Mouse (Mus musculus): ENCODE measurements around the gene Lrrc4c. TPM values are rescaled to one million over a fixed set of nuclear protein-coding genes. Genes with fewer than 3 reads are reported as not detected.

Lrrc4c gene
- polyA plus RNA-seq, 1 experiment from 2014 or later, result 1.8 TPM

- no peak for ATAC-seq
- WGBS, result 69% methylated on average over 5 of the region's 5 CpGs
- H3K36me3 ChIP-seq (ENCODE audit: control insufficient read depth, insufficient read depth, low read length), result no peaks in the 10 kb centered on the region
Measured at GRCm38 (mm10) chr2:97487567-97487966, 1169.6 kb downstream of the Lrrc4c start.

GRCm38 (mm10) chr2:97497069-97497468, 1179.1 kb downstream of the Lrrc4c start:
- Histone ChIP-seq H3K9ac (ENCODE audit: low read depth, low read length) (no peak overlapping the region), H3K4me1 (ENCODE audit: control insufficient read depth, insufficient read depth, low read length) (no peaks in the 10 kb centered on the region), H3K4me3 (ENCODE audit: low read length) (no peak overlapping the region), H3K27me3 (replicated peaks; ENCODE audit: control insufficient read depth, insufficient read depth, low read length) (no peaks in the 10 kb centered on the region), H3K27ac (ENCODE audit: low read length) (no peak overlapping the region), H3K9me3 (ENCODE audit: control insufficient read depth, low read length) (no peaks in the 10 kb centered on the region), H3K36me3 (ENCODE audit: control insufficient read depth, insufficient read depth, low read length) (no peaks in the 10 kb centered on the region), H3K4me2 (ENCODE audit: low read depth, low read length) (no peak overlapping the region)
- ATAC-seq, result no peak

More at GRCm38 (mm10) chr2:97487567-97487966, 1169.6 kb downstream of the Lrrc4c start:
- Histone ChIP-seq H3K27ac (ENCODE audit: low read length) (no peak overlapping the region), H3K4me3 (ENCODE audit: low read length) (no peak overlapping the region), H3K4me2 (ENCODE audit: low read depth, low read length) (no peak overlapping the region), H3K9me3 (ENCODE audit: control insufficient read depth, low read length) (no peaks in the 10 kb centered on the region), H3K4me1 (ENCODE audit: control insufficient read depth, insufficient read depth, low read length) (no peaks in the 10 kb centered on the region), H3K9ac (ENCODE audit: low read depth, low read length) (no peak overlapping the region), H3K27me3 (replicated peaks; ENCODE audit: control insufficient read depth, insufficient read depth, low read length) (no peaks in the 10 kb centered on the region)

- no peak overlapping the region for H3K9ac ChIP-seq (ENCODE audit: low read depth, low read length)
- no peaks in the 10 kb centered on the region for H3K4me1 ChIP-seq (ENCODE audit: control insufficient read depth, insufficient read depth, low read length)
- H3K36me3 ChIP-seq (ENCODE audit: control insufficient read depth, insufficient read depth, low read length), result no peaks in the 10 kb centered on the region
- no peak overlapping the region for H3K4me3 ChIP-seq (ENCODE audit: low read length)
- no peaks in the 10 kb centered on the region for H3K9me3 ChIP-seq (ENCODE audit: control insufficient read depth, low read length)
- H3K27me3 ChIP-seq (replicated peaks; ENCODE audit: control insufficient read depth, insufficient read depth, low read length), result no peaks in the 10 kb centered on the region
- H3K27ac ChIP-seq (ENCODE audit: low read length), result no peak overlapping the region
- WGBS, result 78% methylated on average over 1 of the region's 1 CpGs
- no peak for ATAC-seq
- no peak overlapping the region for H3K4me2 ChIP-seq (ENCODE audit: low read depth, low read length)
Measured at GRCm38 (mm10) chr2:97502501-97502900, 1184.5 kb downstream of the Lrrc4c start.

DNA sequence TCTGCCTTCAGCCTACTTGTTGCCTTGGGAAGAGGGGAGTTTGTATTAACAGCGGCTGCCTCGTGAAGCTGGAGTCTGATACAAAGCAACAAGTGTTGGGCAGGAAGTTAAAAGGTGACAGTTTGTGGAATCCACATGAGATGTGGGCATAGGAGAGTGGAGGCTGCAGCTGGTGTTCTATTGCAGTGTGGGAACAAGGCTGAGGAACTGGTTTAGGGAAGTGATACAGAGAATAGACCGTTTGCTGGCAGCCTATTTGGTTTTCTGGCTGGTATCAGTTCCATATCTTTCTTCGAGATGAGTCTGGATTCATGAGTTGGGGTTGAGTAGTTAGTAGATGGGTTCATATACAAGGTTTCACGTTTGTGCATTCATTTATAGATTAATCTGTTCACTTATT, 1186.9 kb downstream of the Lrrc4c start:
- Histone ChIP-seq H3K27ac (ENCODE audit: low read length) (no peak overlapping the region), H3K4me1 (ENCODE audit: control insufficient read depth, insufficient read depth, low read length) (no peaks in the 10 kb centered on the region), H3K9ac (ENCODE audit: low read depth, low read length) (no peak overlapping the region), H3K27me3 (replicated peaks; ENCODE audit: control insufficient read depth, insufficient read depth, low read length) (no peaks in the 10 kb centered on the region), H3K4me2 (ENCODE audit: low read depth, low read length) (no peak overlapping the region), H3K4me3 (ENCODE audit: low read length) (no peak overlapping the region), H3K9me3 (ENCODE audit: control insufficient read depth, low read length) (no peaks in the 10 kb centered on the region), H3K36me3 (ENCODE audit: control insufficient read depth, insufficient read depth, low read length) (no peaks in the 10 kb centered on the region)
- no peak for ATAC-seq
- 76% methylated on average over 5 of the region's 5 CpGs for WGBS

GRCm38 (mm10) chr2:97524256-97524922, 1206.4 kb downstream of the Lrrc4c start:
- Histone ChIP-seq H3K9ac (ENCODE audit: low read depth, low read length) (no peak overlapping the region), H3K4me1 (ENCODE audit: control insufficient read depth, insufficient read depth, low read length) (no peaks in the 10 kb centered on the region), H3K9me3 (ENCODE audit: control insufficient read depth, low read length) (no peaks in the 10 kb centered on the region), H3K36me3 (ENCODE audit: control insufficient read depth, insufficient read depth, low read length) (no peaks in the 10 kb centered on the region), H3K4me3 (ENCODE audit: low read length) (no peak overlapping the region), H3K27ac (ENCODE audit: low read length) (no peak overlapping the region), H3K27me3 (replicated peaks; ENCODE audit: control insufficient read depth, insufficient read depth, low read length) (no peaks in the 10 kb centered on the region), H3K4me2 (ENCODE audit: low read depth, low read length) (no peak overlapping the region)
- ATAC-seq, result no peak
- WGBS, result 68% methylated on average over 2 of the region's 2 CpGs

DNA sequence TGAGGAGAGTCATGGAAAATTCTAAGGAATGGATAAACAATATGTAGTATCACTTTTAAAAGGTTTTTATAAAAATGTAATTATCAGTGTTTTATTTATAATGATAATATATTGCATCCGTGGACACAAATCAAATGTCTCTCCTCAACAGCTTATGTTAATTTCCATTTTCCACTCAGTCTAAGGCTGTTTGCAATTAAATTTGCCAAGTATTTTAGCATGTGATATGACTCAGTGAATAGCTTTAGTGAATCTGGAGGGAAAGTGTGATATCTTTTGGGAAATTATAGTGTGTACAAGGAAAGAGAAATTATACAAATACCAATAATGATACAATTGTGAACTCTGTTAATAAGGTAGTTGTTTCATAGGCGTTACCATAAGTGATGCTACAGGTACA, 1207.1 kb downstream of the Lrrc4c start:
- ATAC-seq, result no peak
- no peak overlapping the region for H3K4me2 ChIP-seq (ENCODE audit: low read depth, low read length)
- WGBS, result 88% methylated on average over 2 of the region's 2 CpGs
- no peak overlapping the region for H3K9ac ChIP-seq (ENCODE audit: low read depth, low read length)
- no peak overlapping the region for H3K27ac ChIP-seq (ENCODE audit: low read length)
- no peaks in the 10 kb centered on the region for H3K36me3 ChIP-seq (ENCODE audit: control insufficient read depth, insufficient read depth, low read length)
- no peak overlapping the region for H3K4me3 ChIP-seq (ENCODE audit: low read length)
- H3K9me3 ChIP-seq (ENCODE audit: control insufficient read depth, low read length), result no peaks in the 10 kb centered on the region
- no peaks in the 10 kb centered on the region for H3K27me3 ChIP-seq (replicated peaks; ENCODE audit: control insufficient read depth, insufficient read depth, low read length)
- H3K4me1 ChIP-seq (ENCODE audit: control insufficient read depth, insufficient read depth, low read length), result no peaks in the 10 kb centered on the region

GRCm38 (mm10) chr2:97530622-97531021, 1212.7 kb downstream of the Lrrc4c start:
- no peak for ATAC-seq
- no peak overlapping the region for H3K4me2 ChIP-seq (ENCODE audit: low read depth, low read length)
- H3K9me3 ChIP-seq (ENCODE audit: control insufficient read depth, low read length), result no peaks in the 10 kb centered on the region
- H3K27ac ChIP-seq (ENCODE audit: low read length), result no peak overlapping the region
- no peak overlapping the region for H3K9ac ChIP-seq (ENCODE audit: low read depth, low read length)
- no peak overlapping the region for H3K4me3 ChIP-seq (ENCODE audit: low read length)
- H3K27me3 ChIP-seq (replicated peaks; ENCODE audit: control insufficient read depth, insufficient read depth, low read length), result no peaks in the 10 kb centered on the region
- no peaks in the 10 kb centered on the region for H3K4me1 ChIP-seq (ENCODE audit: control insufficient read depth, insufficient read depth, low read length)
- WGBS, result 46% methylated on average over 4 of the region's 4 CpGs
- H3K36me3 ChIP-seq (ENCODE audit: control insufficient read depth, insufficient read depth, low read length), result no peaks in the 10 kb centered on the region

DNA sequence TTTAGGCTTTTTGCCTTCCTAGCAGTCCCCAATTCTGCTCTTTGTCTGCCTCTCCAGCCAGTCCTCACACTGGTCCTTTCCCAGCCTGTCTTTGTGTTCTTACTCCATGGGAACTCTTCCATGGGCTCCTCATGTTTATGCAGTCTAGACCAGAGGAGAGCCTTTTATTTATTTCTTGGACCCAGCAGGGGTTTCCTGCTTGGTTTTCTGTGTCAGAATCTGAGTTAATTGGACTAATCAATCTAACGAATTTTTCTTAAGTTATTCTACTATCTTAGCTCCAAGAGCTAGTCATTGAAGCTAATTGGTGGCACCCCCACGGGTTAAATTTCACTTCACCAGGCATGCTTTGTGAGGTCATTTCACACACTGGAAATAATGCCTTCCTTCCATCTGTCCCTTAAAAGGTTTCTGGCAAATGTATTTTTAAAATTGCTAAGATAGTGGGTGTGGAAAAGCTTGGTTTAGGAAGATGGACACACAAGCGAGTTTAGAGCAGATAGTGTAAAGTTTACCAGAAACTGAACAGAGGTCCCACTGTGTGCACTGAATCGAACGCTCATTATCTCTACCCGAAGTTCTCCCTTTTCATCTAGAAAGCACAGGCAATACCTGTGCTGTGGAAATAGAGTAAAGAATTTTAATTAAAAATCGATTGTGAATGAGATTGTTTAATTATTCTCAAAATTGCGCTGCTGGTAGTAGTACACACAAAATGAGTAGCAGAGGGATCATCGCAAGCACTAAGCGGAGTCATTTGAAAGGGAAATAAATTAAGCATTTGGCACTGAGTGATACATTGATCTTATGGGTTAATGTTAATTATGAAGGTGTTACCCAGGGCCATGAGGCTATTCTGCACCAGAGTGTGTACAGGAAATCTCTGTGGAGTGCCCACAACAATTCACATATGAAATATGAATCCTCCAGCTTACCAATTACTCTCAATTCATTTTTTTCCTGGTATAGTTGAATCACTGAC, 1226.0 kb downstream of the Lrrc4c start:
- no peaks in the 10 kb centered on the region for H3K4me1 ChIP-seq (ENCODE audit: control insufficient read depth, insufficient read depth, low read length)
- no peaks in the 10 kb centered on the region for H3K9me3 ChIP-seq (ENCODE audit: control insufficient read depth, low read length)
- H3K9ac ChIP-seq (ENCODE audit: low read depth, low read length), result no peak overlapping the region
- H3K27me3 ChIP-seq (replicated peaks; ENCODE audit: control insufficient read depth, insufficient read depth, low read length), result no peaks in the 10 kb centered on the region
- 72% methylated on average over 10 of the region's 10 CpGs for WGBS
- H3K27ac ChIP-seq (ENCODE audit: low read length), result no peak overlapping the region
- no peak for ATAC-seq
- no peak overlapping the region for H3K4me2 ChIP-seq (ENCODE audit: low read depth, low read length)
- H3K4me3 ChIP-seq (ENCODE audit: low read length), result no peak overlapping the region
- H3K36me3 ChIP-seq (ENCODE audit: control insufficient read depth, insufficient read depth, low read length), result no peaks in the 10 kb centered on the region

- H3K27me3 ChIP-seq (replicated peaks; ENCODE audit: control insufficient read depth, insufficient read depth, low read length), result no peaks in the 10 kb centered on the region
- H3K4me3 ChIP-seq (ENCODE audit: low read length), result no peak overlapping the region
- H3K4me2 ChIP-seq (ENCODE audit: low read depth, low read length), result no peak overlapping the region
- H3K36me3 ChIP-seq (ENCODE audit: control insufficient read depth, insufficient read depth, low read length), result no peaks in the 10 kb centered on the region
- H3K27ac ChIP-seq (ENCODE audit: low read length), result no peak overlapping the region
- ATAC-seq, result no peak
- H3K4me1 ChIP-seq (ENCODE audit: control insufficient read depth, insufficient read depth, low read length), result no peaks in the 10 kb centered on the region
- H3K9me3 ChIP-seq (ENCODE audit: control insufficient read depth, low read length), result no peaks in the 10 kb centered on the region
- H3K9ac ChIP-seq (ENCODE audit: low read depth, low read length), result no peak overlapping the region
Measured at GRCm38 (mm10) chr2:97544673-97545071, 1226.7 kb downstream of the Lrrc4c start.

All from intestine, embryonic 16.5 days (tissue).